In genomic region chr1:35848160-35848954, GRCm38 (mm10) we compare ENCODE assay signal across 20 mouse cellular contexts.
DNase-seq lines count a peak whose midpoint lies in the region; ATAC-seq lines count a peak whose summit lies in the region.
"Had no signal": no experiment of that assay in that cellular context is flagged by ENCODE, and none has a peak within 500 bp of the region (broad histone marks: within the 10 kb centered on the region; RNA-seq: fewer than 3 reads in every experiment).

No protein-coding gene starts in this region.

- no peak overlapping the region for H3K4me2 ChIP-seq in heart, embryonic 12.5 days
- no peak overlapping the region for H3K4me2 ChIP-seq in kidney, embryonic 16.5 days (replicated peaks; ENCODE audit: low read depth, low read length)
- no peak overlapping the region for H3K4me2 ChIP-seq in forebrain, embryonic 14.5 days (ENCODE audit: low read length)
- H3K4me2 ChIP-seq: embryonic facial prominence, embryonic 13.5 days; forebrain, embryonic 12.5 days; heart, embryonic 15.5 days; hindbrain, embryonic 14.5 days had no signal

- WGBS in heart, embryonic 12.5 days = 80% methylated on average over 12 of the region's 12 CpGs
- 83% methylated on average over 12 of the region's 12 CpGs for WGBS in kidney, embryonic 16.5 days
- WGBS in forebrain, embryonic 14.5 days = 89% methylated on average over 12 of the region's 12 CpGs

- H3K9me3 ChIP-seq in heart, embryonic 12.5 days (replicated peaks) = no peaks in the 10 kb centered on the region
- no peaks in the 10 kb centered on the region for H3K9me3 ChIP-seq in kidney, embryonic 16.5 days (ENCODE audit: low read length)
- H3K9me3 ChIP-seq in forebrain, embryonic 14.5 days (replicated peaks; ENCODE audit: control insufficient read depth, low read length) = no peaks in the 10 kb centered on the region
- H3K9me3 ChIP-seq: embryonic facial prominence, embryonic 13.5 days; forebrain, embryonic 12.5 days; G1E; heart, embryonic 15.5 days; hindbrain, embryonic 10.5 days had no signal

- peak; percentile 78 for DNase-seq in heart, adult 11 months
- DNase-seq in kidney, postnatal 4 days = no peak
- peak; percentile 13 for DNase-seq in 416B (ENCODE audit: low read depth)
- DNase-seq in forebrain, embryonic 14.5 days (ENCODE audit: low spot score) = no peak
- no peak for DNase-seq in right cerebral cortex, adult 2 months (ENCODE audit: low spot score in 2 of 2)
- DNase-seq: adrenal gland, postnatal 14 days; cerebellum, adult 11-12 months; cerebellum, adult 9-10 months; forebrain, postnatal 0 days; gastrocnemius, postnatal 14 days; heart, postnatal 14 days had no signal

- no peaks in the 10 kb centered on the region for H3K27me3 ChIP-seq in heart, embryonic 12.5 days (replicated peaks)
- no peaks in the 10 kb centered on the region for H3K27me3 ChIP-seq in kidney, embryonic 16.5 days (ENCODE audit: insufficient read depth, low read length)
- H3K27me3 ChIP-seq in forebrain, embryonic 14.5 days (replicated peaks; ENCODE audit: control insufficient read depth, insufficient read depth, low read length) = no peaks in the 10 kb centered on the region
- H3K27me3 ChIP-seq: embryonic facial prominence, embryonic 13.5 days; forebrain, embryonic 12.5 days; heart, embryonic 15.5 days had no signal

- H3K4me1 ChIP-seq in heart, embryonic 12.5 days (replicated peaks) = peaks cover 24% of the 10 kb centered on the region
- peaks cover 5% of the 10 kb centered on the region; the same call in 1 of the 2 replicates for H3K4me1 ChIP-seq in kidney, embryonic 16.5 days (ENCODE audit: insufficient read depth, low read length)
- no peaks in the 10 kb centered on the region for H3K4me1 ChIP-seq in forebrain, embryonic 14.5 days (ENCODE audit: control insufficient read depth, insufficient read depth, low read length)
- H3K4me1 ChIP-seq: embryonic facial prominence, embryonic 13.5 days; forebrain, embryonic 12.5 days; hindbrain, embryonic 10.5 days had no signal

- no peak for ATAC-seq in heart, embryonic 12.5 days (ENCODE audit: insufficient number of reproducible peaks, low FRiP score)
- ATAC-seq in kidney, embryonic 16.5 days (ENCODE audit: low FRiP score, low TSS enrichment) = no peak
- ATAC-seq in common myeloid progenitor, adult 5-6 weeks (replicated peaks; ENCODE audit: low read depth, poor library complexity, severe bottlenecking) = peak; percentile 19; the same call in 1 of the 2 replicates
- no peak for ATAC-seq in forebrain, embryonic 14.5 days
- ATAC-seq: forebrain, postnatal 0 days had no signal

- H3K27ac ChIP-seq in heart, embryonic 12.5 days (ENCODE audit: poor library complexity, severe bottlenecking) = no peak overlapping the region
- H3K27ac ChIP-seq in kidney, embryonic 16.5 days (ENCODE audit: low read length) = 0 out of 2 replicates have a peak overlapping the region, but pooled peaks have one; percentile 27
- H3K27ac ChIP-seq in forebrain, embryonic 14.5 days (ENCODE audit: low read depth, low read length) = no peak overlapping the region
- H3K27ac ChIP-seq: embryonic facial prominence, embryonic 13.5 days; forebrain, embryonic 12.5 days; heart, embryonic 15.5 days; hindbrain, embryonic 10.5 days; hindbrain, embryonic 14.5 days had no signal

- no peaks in the 10 kb centered on the region for H3K36me3 ChIP-seq in heart, embryonic 12.5 days
- H3K36me3 ChIP-seq in kidney, embryonic 16.5 days (ENCODE audit: insufficient read depth, low read length) = no peaks in the 10 kb centered on the region
- H3K36me3 ChIP-seq in forebrain, embryonic 14.5 days (ENCODE audit: control insufficient read depth, insufficient read depth, low read length) = no peaks in the 10 kb centered on the region
- H3K36me3 ChIP-seq: embryonic facial prominence, embryonic 13.5 days; forebrain, embryonic 12.5 days; G1E; heart, embryonic 15.5 days; hindbrain, embryonic 10.5 days had no signal

- no peak overlapping the region for H3K9ac ChIP-seq in heart, embryonic 12.5 days
- H3K9ac ChIP-seq in kidney, embryonic 16.5 days (replicated peaks; ENCODE audit: low read length) = no peak overlapping the region
- H3K9ac ChIP-seq in forebrain, embryonic 14.5 days (ENCODE audit: low read length) = no peak overlapping the region
- H3K9ac ChIP-seq: embryonic facial prominence, embryonic 13.5 days; forebrain, embryonic 12.5 days; forebrain, postnatal 0 days; heart, embryonic 15.5 days; hindbrain, embryonic 14.5 days had no signal

- H3K4me3 ChIP-seq in heart, embryonic 12.5 days = no peak overlapping the region
- H3K4me3 ChIP-seq in kidney, embryonic 16.5 days (ENCODE audit: low read length) = no peak overlapping the region
- H3K4me3 ChIP-seq in forebrain, embryonic 14.5 days (ENCODE audit: low read depth, low read length) = no peak overlapping the region
- H3K4me3 ChIP-seq: embryonic facial prominence, embryonic 13.5 days; forebrain, embryonic 12.5 days; heart, embryonic 15.5 days; hindbrain, embryonic 10.5 days had no signal

Comparison
In these comparisons a context has a peak if more than half of its experiments do, and no peak if none do; other contexts are left out.
1. DNase-seq: peak in heart, adult 11 months (single experiment) and 416B (single experiment); none in kidney, postnatal 4 days (0 of 2), forebrain, embryonic 14.5 days (single experiment) and right cerebral cortex, adult 2 months (0 of 2).